In genomic region chr1:164413608-164414007, GRCm38 (mm10) we compare ENCODE assay signal across 21 mouse cellular contexts. TPM values are rescaled to one million over a fixed set of nuclear protein-coding genes. Genes with fewer than 3 reads are reported as not detected.
A peak's percentile ranks its signal among the peaks of the same experiment; 100 is the strongest.
DNase-seq lines count a peak whose midpoint lies in the region; ATAC-seq lines count a peak whose summit lies in the region.
"Had no signal": no experiment of that assay in that cellular context is flagged by ENCODE, and none has a peak within 500 bp of the region (broad histone marks: within the 10 kb centered on the region; RNA-seq: fewer than 3 reads in every experiment).

No protein-coding gene starts in this region.

- no peaks in the 10 kb centered on the region for H3K36me3 ChIP-seq in heart, embryonic 16.5 days (ENCODE audit: control insufficient read depth, insufficient read depth)
- H3K36me3 ChIP-seq in hindbrain, embryonic 10.5 days, result peaks cover 11% of the 10 kb centered on the region
- H3K36me3 ChIP-seq: embryonic facial prominence, embryonic 12.5 days; heart, embryonic 13.5 days; liver, embryonic 12.5 days had no signal

- no peak for DNase-seq in heart, adult 8-10 months (ENCODE audit: low spot score)
- DNase-seq in CD4-positive helper T cell, adult 2 months (ENCODE audit: low read depth, low spot score), result peak; percentile 54
- no peak for DNase-seq in right cerebral cortex, postnatal 14 days
- DNase-seq in hindbrain, embryonic 10.5 days (ENCODE audit: low spot score), result no peak
- DNase-seq in cerebellum, postnatal 4 days (ENCODE audit: low spot score in 2 of 2), result no peak
- DNase-seq: cerebellum, adult 8-10 months; heart, postnatal 36 days; layer of hippocampus, adult 9-11 months had no signal

- no peaks in the 10 kb centered on the region for H3K9me3 ChIP-seq in heart, embryonic 16.5 days (replicated peaks; ENCODE audit: control insufficient read depth, low read length)
- no peaks in the 10 kb centered on the region for H3K9me3 ChIP-seq in hindbrain, embryonic 10.5 days
- H3K9me3 ChIP-seq: embryonic facial prominence, embryonic 12.5 days; forebrain, embryonic 13.5 days; heart, embryonic 13.5 days; liver, embryonic 12.5 days; neural tube, embryonic 12.5 days had no signal

- no peaks in the 10 kb centered on the region for H3K27me3 ChIP-seq in heart, embryonic 16.5 days (ENCODE audit: control insufficient read depth, insufficient read depth, low read length)
- H3K27me3 ChIP-seq in hindbrain, embryonic 10.5 days (ENCODE audit: insufficient read depth, poor library complexity, severe bottlenecking), result no peaks in the 10 kb centered on the region
- H3K27me3 ChIP-seq: embryonic facial prominence, embryonic 12.5 days; forebrain, embryonic 13.5 days; heart, embryonic 13.5 days; liver, embryonic 12.5 days; neural tube, embryonic 12.5 days had no signal

- no peak overlapping the region for H3K9ac ChIP-seq in heart, embryonic 16.5 days (ENCODE audit: low read length)
- H3K9ac ChIP-seq: embryonic facial prominence, embryonic 12.5 days; forebrain, embryonic 13.5 days; heart, embryonic 13.5 days; liver, embryonic 12.5 days; neural tube, embryonic 12.5 days had no signal

- H3K4me2 ChIP-seq in heart, embryonic 16.5 days (ENCODE audit: low read depth, low read length), result no peak overlapping the region
- H3K4me2 ChIP-seq: embryonic facial prominence, embryonic 12.5 days; forebrain, embryonic 13.5 days; heart, embryonic 13.5 days; liver, embryonic 12.5 days; midbrain, embryonic 11.5 days; neural tube, embryonic 12.5 days had no signal

- H3K4me3 ChIP-seq in heart, embryonic 16.5 days (ENCODE audit: low read length), result no peak overlapping the region
- no peak overlapping the region for H3K4me3 ChIP-seq in hindbrain, embryonic 10.5 days
- H3K4me3 ChIP-seq: embryonic facial prominence, embryonic 12.5 days; erythroblast, embryonic 14.5 days; forebrain, embryonic 13.5 days; heart, embryonic 13.5 days; left cerebral cortex, adult 2 months; liver, embryonic 12.5 days; neural tube, embryonic 12.5 days had no signal

- 76% methylated on average over 11 of the region's 11 CpGs for WGBS in heart, embryonic 16.5 days
- WGBS in hindbrain, embryonic 10.5 days, result 96% methylated on average over 11 of the region's 11 CpGs

- no peak overlapping the region for H3K27ac ChIP-seq in heart, embryonic 16.5 days (ENCODE audit: low read length)
- H3K27ac ChIP-seq in hindbrain, embryonic 10.5 days, result no peak overlapping the region
- H3K27ac ChIP-seq: embryonic facial prominence, embryonic 12.5 days; forebrain, embryonic 13.5 days; heart, embryonic 13.5 days; hindbrain, postnatal 0 days; left cerebral cortex, adult 2 months; liver, embryonic 12.5 days; macrophage; neural tube, embryonic 12.5 days had no signal

- H3K4me1 ChIP-seq in heart, embryonic 16.5 days (ENCODE audit: control insufficient read depth, insufficient read depth, low read length), result no peaks in the 10 kb centered on the region
- peaks cover 2% of the 10 kb centered on the region for H3K4me1 ChIP-seq in hindbrain, embryonic 10.5 days (replicated peaks)
- H3K4me1 ChIP-seq: embryonic facial prominence, embryonic 12.5 days; liver, embryonic 12.5 days; neural tube, embryonic 12.5 days had no signal

- ATAC-seq in heart, embryonic 16.5 days (replicated peaks; ENCODE audit: extremely low read depth, insufficient read depth, low FRiP score), result 0 out of 2 replicates have a peak, but pooled peaks have one; percentile 49
- peak; percentile 90 for ATAC-seq in inflammation-experienced regulatory T-cells, adult 6 months
- peak; percentile 69 for ATAC-seq in megakaryocyte, adult 5-6 weeks (ENCODE audit: poor library complexity, severe bottlenecking)
- ATAC-seq: forebrain, embryonic 13.5 days; hindbrain, postnatal 0 days; liver, embryonic 12.5 days had no signal

RNA-seq across cellular contexts. Expression of gene Atp1b1, which starts 44.5 kb away (rescaled TPM):
- 298 and 306 TPM in 2 replicates for polyA plus RNA-seq in heart, embryonic 16.5 days (2015; fragmentation: Nextera tagmentation; extraction: Ambion mirVana)
- total RNA-seq in heart, adult 8-10 months (2022), result 100 to 1,000 TPM; 315 to 378 (median 343) TPM
- 1 to 10 TPM in 2 of 3 experiments, under 1 TPM in 1; 0.19 to 3.4 (median 2.4) TPM for polyA plus RNA-seq in inflammation-experienced regulatory T-cells, adult 6 months (2017; shearing (Covaris generic))
- 9.8 and 12.9 TPM in 2 replicates for total RNA-seq in megakaryocyte, adult 5-6 weeks (2015)
- 7.7 and 9.9 TPM in 2 replicates for total RNA-seq in megakaryocyte, adult 5-6 weeks (2017)
- polyA plus RNA-seq in hindbrain, embryonic 10.5 days (2016; fragmentation: Nextera tagmentation; extraction: Ambion mirVana), result 19.0 and 25.9 TPM in 2 replicates
- polyA plus RNA-seq: erythroblast, embryonic 14.5 days had no signal

Comparison
In these comparisons a context has a peak if more than half of its experiments do, and no peak if none do; other contexts are left out.
1. RNA of gene Atp1b1, which starts 44.5 kb away (polyA plus RNA-seq): 298 to 306 TPM in heart, embryonic 16.5 days; 19.0 to 25.9 TPM in hindbrain, embryonic 10.5 days and 0.19 to 3.4 TPM in inflammation-experienced regulatory T-cells, adult 6 months; every median in the first group is over 10 times any median in the second.
2. Peak in every context shown above with its lines, with median percentiles within 50 percentile points of each other: ATAC-seq.